Mouse (Mus musculus) common myeloid progenitor, adult 5-6 weeks (primary cell): ENCODE measurements around the gene Mrpl54. TPM values are rescaled to one million over a fixed set of nuclear protein-coding genes. Genes with fewer than 3 reads are reported as not detected.
A peak's percentile ranks its signal among the peaks of the same experiment; 100 is the strongest.

Source experiments
- ATAC-seq: replicated peaks from 2 replicates; pipeline ENCODE4 v1.8.0; 2016; ENCODE audit warnings: low read depth, mild to moderate bottlenecking, moderate TSS enrichment, inconsistent platforms; ENCODE audit not compliant: poor library complexity, severe bottlenecking
- total RNA-seq: library from RNA; stranded (forward); fragments of 200-1000, 187-1606 nt; gene quantifications from 2 replicates; pipeline ENCODE4 v1.2.3, GENCODE M21; 2017

Gene Mrpl54
- total RNA-seq, 1 experiment from 2014 or later, result 132 TPM

GRCm38 (mm10) chr10:81297246-81297645 lies 30.5 kb upstream of the Mrpl54 start:
- no peak for ATAC-seq

DNA sequence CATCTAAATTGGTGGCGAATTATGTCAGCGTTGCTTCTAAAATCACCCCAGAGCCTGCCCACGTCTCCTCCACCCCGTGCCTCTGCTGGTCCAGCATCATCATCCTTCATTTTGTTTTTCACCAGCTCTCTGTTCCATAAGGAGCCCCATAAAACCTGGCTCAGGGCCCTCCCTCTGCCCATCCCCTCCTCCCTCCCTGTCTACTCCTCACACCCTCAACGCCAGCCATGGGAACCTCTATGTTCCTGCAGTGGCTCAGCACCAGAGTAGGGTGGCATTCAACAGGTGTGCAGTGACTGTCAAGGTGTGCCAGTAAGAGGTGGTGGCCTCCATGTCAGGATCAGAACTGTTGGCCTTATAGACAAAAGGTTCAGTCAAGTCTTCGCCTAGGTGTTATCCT lies 28.5 kb upstream of the Mrpl54 start:
- ATAC-seq, result no peak

- no peak for ATAC-seq
These were observed 27.7 kb upstream of the Mrpl54 start for GRCm38 (mm10) chr10:81294442-81294841.

DNA sequence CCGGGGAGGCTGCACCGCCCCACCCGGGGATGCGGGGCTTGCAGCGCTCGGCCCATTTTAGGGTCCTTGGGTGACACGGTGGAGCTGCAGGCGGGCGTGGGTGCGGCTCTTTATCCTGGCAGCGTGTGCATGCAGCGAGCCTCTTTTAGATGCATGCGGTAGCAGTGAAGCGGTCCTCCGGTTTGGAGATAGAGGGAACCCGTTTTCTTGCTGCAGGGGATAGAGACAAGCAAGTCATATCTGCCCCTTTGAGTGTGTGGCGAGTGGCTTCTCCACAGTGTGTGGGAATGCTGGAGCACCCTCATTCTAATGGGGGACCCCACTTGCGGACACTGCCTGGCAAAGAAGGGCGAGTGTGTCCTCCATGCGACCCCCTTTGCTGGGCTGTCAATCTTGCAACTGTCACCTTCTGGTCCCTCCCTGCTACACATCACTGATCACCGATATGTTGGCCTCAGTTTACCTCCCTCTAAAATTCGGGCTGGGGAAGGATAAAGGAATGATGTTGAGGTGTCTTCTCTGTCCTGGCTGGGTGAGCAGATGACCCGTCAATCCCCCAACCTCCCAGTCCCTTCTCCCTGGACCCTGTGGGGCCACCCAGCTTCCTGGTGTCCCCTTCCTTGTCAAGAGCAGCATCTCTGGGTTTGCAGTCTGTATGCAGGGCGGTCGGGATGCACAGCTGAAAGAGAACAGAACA lies 26.7 kb upstream of the Mrpl54 start:
- ATAC-seq, result no peak

DNA sequence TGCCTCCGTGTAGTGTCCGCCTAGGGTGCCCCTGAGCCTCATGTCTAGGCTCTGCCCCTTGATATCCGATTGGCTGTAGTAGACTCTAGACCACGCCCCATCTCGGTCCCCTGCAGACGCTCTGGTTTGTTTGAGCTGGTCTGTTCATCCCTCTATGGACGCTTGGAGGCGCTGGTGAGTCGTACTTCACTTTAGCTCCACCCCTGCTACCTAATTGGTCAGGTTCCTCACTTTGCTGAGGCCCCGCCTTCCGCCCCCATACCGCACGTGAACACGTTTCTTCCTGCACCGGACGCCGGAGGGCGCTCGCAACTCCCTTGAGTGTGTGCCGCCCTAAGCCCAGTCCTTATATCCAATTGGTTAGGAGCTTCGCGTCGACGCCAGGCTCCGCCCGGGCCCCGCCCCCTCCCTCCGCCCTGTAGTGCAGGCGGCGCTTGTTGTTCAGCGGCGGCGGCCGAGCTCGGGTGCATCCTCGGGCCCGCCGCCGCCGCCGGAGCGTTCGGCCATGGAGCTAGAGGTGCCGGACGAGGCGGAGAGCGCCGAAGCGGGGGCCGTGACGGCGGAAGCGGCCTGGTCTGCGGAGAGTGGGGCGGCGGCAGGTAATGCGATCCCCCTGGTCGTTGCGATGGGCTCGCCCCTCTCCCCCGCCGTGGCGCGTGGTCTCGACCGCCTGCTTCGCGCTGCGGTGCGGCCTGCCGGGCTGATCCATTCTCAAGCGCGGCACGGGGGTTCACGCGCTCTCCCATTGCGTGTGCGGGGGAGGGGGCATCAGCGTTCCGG lies 26.0 kb upstream of the Mrpl54 start, which contains the start of gene Pip5k1c:
Gene Pip5k1c (plus strand): TSS at position 410 of the 780 bp plus-strand sequence.
- ATAC-seq, result peak; percentile 75

DNA sequence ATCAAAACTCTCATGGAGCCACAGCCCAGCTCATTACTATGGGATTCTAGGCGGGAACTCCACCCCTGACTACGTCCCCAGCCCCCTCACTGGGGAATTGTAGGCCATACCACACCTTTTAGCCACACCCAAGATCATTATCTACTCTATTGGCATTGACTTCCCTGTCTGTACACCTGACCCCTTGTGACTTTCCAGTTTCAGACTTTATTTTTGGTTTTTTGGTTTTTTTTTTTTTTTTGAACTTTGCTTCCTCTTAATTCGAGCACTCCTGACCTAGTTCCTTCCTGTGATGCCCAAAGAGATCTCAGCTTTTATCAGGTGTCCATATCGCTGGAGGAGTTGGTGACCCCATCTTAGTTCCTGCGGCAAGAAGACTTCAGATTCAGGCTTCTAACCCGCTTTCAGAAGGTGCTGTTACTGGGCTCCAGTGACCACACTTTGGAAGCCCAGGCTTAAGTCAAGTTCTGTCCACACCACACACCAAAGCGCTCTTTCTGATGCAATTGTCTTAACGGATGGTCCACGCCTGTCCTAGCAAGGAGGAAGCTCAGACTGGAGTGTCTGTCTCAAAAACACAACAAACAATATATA lies 24.9 kb upstream of the Mrpl54 start, which contains the start of gene Tjp3:
Gene Tjp3 (minus strand): TSS at position 71 of the 594 bp plus-strand sequence.
- no peak for ATAC-seq

GRCm38 (mm10) chr10:81290698-81291460 lies 24.1 kb upstream of the Mrpl54 start:
- no peak for ATAC-seq

GRCm38 (mm10) chr10:81289811-81290210 lies 23.1 kb upstream of the Mrpl54 start:
- ATAC-seq, result no peak

- ATAC-seq, result 0 out of 2 replicates have a peak, but pooled peaks have one; percentile 12
These were observed 22.5 kb upstream of the Mrpl54 start for GRCm38 (mm10) chr10:81289278-81289677.

DNA sequence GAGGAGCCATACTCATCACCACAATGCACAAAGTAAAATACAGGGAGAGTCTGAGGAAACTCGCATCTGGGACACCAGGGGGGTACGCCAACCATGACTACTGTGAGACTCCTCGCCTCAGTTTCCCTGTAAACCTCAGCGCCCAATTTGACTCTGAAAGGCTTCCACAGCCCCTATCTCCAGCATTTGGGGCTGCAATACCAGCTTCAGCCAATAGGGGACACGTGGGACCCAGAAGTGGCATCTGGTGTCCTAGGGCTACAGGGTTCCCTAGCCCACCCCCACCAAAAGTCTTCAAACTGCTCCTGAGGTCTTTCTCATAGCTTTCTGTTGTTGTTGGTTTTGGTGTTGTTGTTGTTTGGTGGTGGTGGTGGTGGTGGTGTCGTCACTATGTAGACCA lies 21.9 kb upstream of the Mrpl54 start:
- no peak for ATAC-seq

- no peak for ATAC-seq
These were observed 20.9 kb upstream of the Mrpl54 start for GRCm38 (mm10) chr10:81287513-81288157.

- no peak for ATAC-seq
These were observed 19.9 kb upstream of the Mrpl54 start for GRCm38 (mm10) chr10:81286586-81286985.

- ATAC-seq, result peak; percentile 88
These were observed 19.1 kb upstream of the Mrpl54 start for GRCm38 (mm10) chr10:81285694-81286450.

GRCm38 (mm10) chr10:81284719-81285118 lies 18.0 kb upstream of the Mrpl54 start:
- no peak for ATAC-seq

GRCm38 (mm10) chr10:81284189-81284588 lies 17.5 kb upstream of the Mrpl54 start:
- ATAC-seq, result no peak

GRCm38 (mm10) chr10:81279496-81279895 lies 12.8 kb upstream of the Mrpl54 start:
- 0 out of 2 replicates have a peak, but pooled peaks have one; percentile 23 for ATAC-seq

GRCm38 (mm10) chr10:81277676-81278075 lies 10.9 kb upstream of the Mrpl54 start:
- ATAC-seq, result no peak

DNA sequence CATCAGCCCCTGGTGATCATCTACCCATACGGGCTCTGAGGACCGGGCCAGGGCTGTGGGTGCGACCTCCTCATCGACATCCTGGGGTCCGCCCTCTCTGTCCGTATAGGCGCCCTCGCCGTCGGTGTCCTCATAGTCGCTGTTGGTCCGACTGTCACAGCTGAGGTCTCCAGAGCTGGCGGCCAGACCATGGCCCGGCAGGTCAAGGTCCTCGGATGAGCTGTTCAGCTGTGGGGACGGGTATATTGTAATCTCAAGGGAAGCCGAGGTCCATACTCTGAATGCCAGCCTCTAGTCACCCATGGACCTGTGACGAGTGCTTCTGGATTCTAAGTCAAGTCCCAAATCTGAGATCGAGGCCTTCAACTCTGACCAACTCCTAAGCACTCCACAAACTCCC lies 7.1 kb upstream of the Mrpl54 start:
- no peak for ATAC-seq

- ATAC-seq, result no peak
These were observed 5.6 kb upstream of the Mrpl54 start for GRCm38 (mm10) chr10:81272356-81272755.
